Mouse (Mus musculus) embryonic fibroblast, embryonic 13.5 days (primary cell): Measurements from ENCODE around the gene Atp13a1.

Experiments
- CTCF ChIP-seq: IDR thresholded peaks from 2 replicates; pipeline ENCODE4 v1.5.1; 2011; ENCODE audit warnings: mild to moderate bottlenecking, control low read depth, low read length, moderate library complexity, borderline replicate concordance; ENCODE audit not compliant: insufficient read depth
- POLR2A ChIP-seq: IDR thresholded peaks from 2 replicates; pipeline ENCODE4 v1.6.1; 2011; ENCODE audit warnings: low read depth, mild to moderate bottlenecking, control low read depth, low read length, moderate library complexity

DNA sequence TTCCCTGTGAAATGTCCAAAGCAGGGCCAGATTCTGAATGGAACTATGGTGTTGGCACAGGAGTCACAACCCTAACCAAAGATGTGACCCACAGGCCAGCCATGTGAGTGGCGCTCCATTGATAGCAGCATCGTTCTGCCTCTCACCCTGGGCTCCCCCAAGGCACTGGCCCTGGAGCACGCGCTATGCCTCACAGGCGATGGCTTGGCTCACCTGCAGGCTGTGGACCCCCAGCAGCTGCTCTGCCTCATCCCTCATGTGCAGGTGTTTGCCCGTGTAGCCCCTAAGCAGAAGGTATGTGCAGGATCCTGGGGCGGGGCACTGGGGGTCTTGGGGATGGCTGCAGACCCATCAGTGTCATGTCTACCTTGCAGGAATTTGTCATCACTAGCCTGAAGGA lies 12.4 kb downstream of the Atp13a1 start:
- TF ChIP-seq CTCF = no peak
- TF ChIP-seq POLR2A = no peak
